Mouse (Mus musculus): ENCODE results near the gene Foxp1. TPM values are rescaled to one million over a fixed set of nuclear protein-coding genes. Genes with fewer than 3 reads are reported as not detected.

The Foxp1 gene
- polyA plus RNA-seq, 1 experiment from 2014 or later = 52.4 TPM

DNA sequence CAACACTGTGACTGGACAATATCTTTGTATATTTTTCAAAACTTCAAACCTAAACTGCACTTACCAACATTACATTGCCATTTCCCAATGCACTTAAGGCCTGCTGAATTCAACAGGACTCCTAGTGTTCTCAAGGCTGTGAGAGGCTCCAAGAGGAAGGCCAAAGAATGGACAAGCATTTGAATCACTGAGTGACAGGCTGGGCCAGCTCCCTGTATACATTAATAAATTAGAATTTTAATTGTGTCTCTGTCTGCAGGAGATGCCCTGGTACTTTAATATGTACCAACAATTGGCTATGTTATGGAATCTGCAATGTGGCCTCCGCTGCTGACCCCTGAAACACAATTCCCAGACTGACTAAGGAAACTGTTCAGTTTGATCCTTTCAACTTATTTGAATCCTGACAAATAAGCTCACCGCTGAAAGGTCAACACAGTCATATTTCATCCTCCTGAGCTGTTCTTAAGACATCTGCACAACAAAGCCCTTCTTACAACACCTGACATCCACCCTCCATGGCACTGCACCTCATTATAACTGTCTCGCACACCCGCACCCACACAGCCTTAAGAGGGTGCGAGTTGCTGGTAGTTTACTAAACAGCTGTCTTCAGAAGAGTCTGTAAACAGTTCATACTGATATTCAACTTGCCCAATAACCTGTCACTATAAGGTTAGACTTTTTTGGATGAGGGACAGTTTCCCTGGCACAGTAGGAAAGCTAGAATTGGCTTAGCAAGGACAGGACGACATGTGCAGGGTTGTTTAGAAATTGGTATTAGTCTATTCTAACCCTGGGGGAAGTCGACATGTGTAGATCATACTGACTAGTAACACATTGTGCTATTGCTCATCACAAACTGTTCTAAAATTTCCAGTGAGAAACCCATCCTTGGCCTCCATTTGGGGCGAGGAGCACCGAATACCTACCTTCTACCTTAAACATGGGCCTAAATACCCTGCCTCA, 448.9 kb downstream of the Foxp1 start:
- H3K36me3 ChIP-seq (ENCODE audit: control insufficient read depth, insufficient read depth, low read length) = peaks cover 3% of the 10 kb centered on the region; the same call in 1 of the 2 replicates
- ATAC-seq (ENCODE audit: low read depth) = no peak
- no peak overlapping the region for H3K4me3 ChIP-seq (ENCODE audit: low read depth, low read length)
- no peaks in the 10 kb centered on the region for H3K4me1 ChIP-seq (ENCODE audit: control insufficient read depth, insufficient read depth, low read length)
- no peaks in the 10 kb centered on the region for H3K27me3 ChIP-seq (ENCODE audit: control insufficient read depth, insufficient read depth, low read length)
- no peak overlapping the region for H3K27ac ChIP-seq (ENCODE audit: low read depth, low read length)
- 58% methylated on average over 9 of the region's 9 CpGs for WGBS
- H3K4me2 ChIP-seq (ENCODE audit: low read depth, low read length) = no peak overlapping the region
- no peaks in the 10 kb centered on the region for H3K9me3 ChIP-seq (ENCODE audit: control insufficient read depth, low read length)
- H3K9ac ChIP-seq (replicated peaks; ENCODE audit: low read depth, low read length) = no peak overlapping the region

DNA sequence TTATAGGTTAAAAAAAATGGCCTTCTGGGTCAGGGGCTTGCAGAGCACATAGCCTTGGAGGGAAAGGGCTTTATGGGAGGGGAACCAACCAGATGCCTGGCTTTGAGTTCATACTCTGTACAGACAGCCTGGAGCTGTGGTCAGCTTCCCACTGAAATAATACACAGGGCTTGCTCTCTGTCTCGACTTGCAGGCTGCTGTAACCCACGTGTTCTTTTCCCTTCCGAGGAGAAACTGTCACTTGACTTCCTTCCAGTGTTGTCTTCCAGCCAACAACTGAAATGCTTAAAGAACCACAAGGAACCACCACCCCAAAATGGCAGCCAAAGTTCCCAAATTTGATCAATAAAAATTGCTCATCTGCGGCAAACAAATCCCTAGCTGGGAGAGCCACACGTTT, 451.8 kb downstream of the Foxp1 start:
- 79% methylated on average over 5 of the region's 5 CpGs for WGBS
- no peaks in the 10 kb centered on the region for H3K4me1 ChIP-seq (ENCODE audit: control insufficient read depth, insufficient read depth, low read length)
- no peaks in the 10 kb centered on the region for H3K9me3 ChIP-seq (ENCODE audit: control insufficient read depth, low read length)
- H3K9ac ChIP-seq (replicated peaks; ENCODE audit: low read depth, low read length) = no peak overlapping the region
- H3K27ac ChIP-seq (ENCODE audit: low read depth, low read length) = no peak overlapping the region
- no peak for ATAC-seq (ENCODE audit: low read depth)
- H3K4me3 ChIP-seq (ENCODE audit: low read depth, low read length) = no peak overlapping the region
- no peaks in the 10 kb centered on the region for H3K27me3 ChIP-seq (ENCODE audit: control insufficient read depth, insufficient read depth, low read length)
- H3K36me3 ChIP-seq (ENCODE audit: control insufficient read depth, insufficient read depth, low read length) = peaks cover 3% of the 10 kb centered on the region; the same call in 1 of the 2 replicates
- H3K4me2 ChIP-seq (ENCODE audit: low read depth, low read length) = no peak overlapping the region

DNA sequence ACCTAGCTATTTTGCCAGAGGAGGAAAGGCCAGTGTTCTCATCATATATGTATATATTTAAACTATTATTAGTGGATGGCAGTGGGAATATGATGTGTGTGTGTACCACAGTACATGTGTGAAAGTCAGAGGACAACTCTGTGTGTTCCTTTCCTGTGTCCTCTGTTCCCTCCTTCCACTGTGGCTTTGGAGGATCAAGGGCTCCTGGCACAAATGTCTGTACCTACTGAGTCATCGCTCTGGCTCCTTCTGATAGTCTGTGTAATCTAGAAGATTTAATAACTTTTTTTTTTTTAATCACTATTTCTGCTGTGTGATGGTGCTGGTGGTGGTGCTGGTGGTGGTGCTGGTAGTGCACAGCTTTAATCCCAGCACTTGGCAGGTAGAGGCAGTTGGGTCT, 452.8 kb downstream of the Foxp1 start:
- Histone ChIP-seq H3K27me3 (ENCODE audit: control insufficient read depth, insufficient read depth, low read length) (no peaks in the 10 kb centered on the region), H3K4me3 (ENCODE audit: low read depth, low read length) (no peak overlapping the region), H3K27ac (ENCODE audit: low read depth, low read length) (no peak overlapping the region), H3K9ac (replicated peaks; ENCODE audit: low read depth, low read length) (no peak overlapping the region), H3K4me1 (ENCODE audit: control insufficient read depth, insufficient read depth, low read length) (no peaks in the 10 kb centered on the region), H3K36me3 (ENCODE audit: control insufficient read depth, insufficient read depth, low read length) (no peaks in the 10 kb centered on the region), H3K9me3 (ENCODE audit: control insufficient read depth, low read length) (no peaks in the 10 kb centered on the region), H3K4me2 (ENCODE audit: low read depth, low read length) (no peak overlapping the region)
- 100% methylated on average over 1 of the region's 1 CpGs for WGBS
- ATAC-seq (ENCODE audit: low read depth) = no peak

DNA sequence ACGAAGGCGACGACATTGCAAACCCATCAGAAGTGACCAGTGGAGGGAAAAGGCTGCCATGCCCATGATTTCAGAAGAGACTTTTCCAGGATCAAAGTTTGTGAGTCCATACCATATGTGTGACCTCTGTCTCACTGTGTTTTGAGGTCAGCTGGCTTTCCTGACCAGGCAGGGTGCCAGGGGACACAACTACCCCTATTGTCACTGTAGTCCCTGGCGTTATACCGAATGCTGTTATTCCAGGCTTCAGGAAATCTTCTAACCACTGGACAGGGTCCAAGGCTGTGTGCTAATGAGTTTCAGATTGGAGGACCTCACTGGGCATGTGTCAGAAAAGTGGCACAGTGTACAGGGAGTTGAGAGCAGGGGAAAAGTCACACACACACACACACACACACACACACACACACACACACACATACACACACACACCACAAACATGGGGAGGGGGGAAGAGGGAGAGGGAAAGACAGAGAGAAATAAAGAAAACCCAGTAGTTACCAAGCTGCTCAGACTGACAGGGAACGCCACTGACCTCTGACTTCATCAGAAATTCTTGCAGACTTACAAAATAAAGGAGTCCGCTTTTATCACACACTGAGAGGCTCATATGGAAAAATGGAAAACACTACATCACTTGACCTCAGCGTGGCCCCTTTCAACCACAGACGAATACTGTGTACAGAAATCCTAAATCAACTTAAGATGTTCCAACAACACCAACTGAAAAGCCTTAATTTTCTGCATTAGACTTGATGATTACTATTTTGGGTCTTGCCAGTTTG, 456.8 kb downstream of the Foxp1 start:
- Histone ChIP-seq H3K4me3 (ENCODE audit: low read depth, low read length) (no peak overlapping the region), H3K9ac (replicated peaks; ENCODE audit: low read depth, low read length) (no peak overlapping the region), H3K27me3 (ENCODE audit: control insufficient read depth, insufficient read depth, low read length) (no peaks in the 10 kb centered on the region), H3K9me3 (ENCODE audit: control insufficient read depth, low read length) (no peaks in the 10 kb centered on the region), H3K27ac (ENCODE audit: low read depth, low read length) (no peak overlapping the region), H3K36me3 (ENCODE audit: control insufficient read depth, insufficient read depth, low read length) (no peaks in the 10 kb centered on the region), H3K4me2 (ENCODE audit: low read depth, low read length) (no peak overlapping the region), H3K4me1 (ENCODE audit: control insufficient read depth, insufficient read depth, low read length) (no peaks in the 10 kb centered on the region)
- ATAC-seq (ENCODE audit: low read depth) = no peak
- 56% methylated on average over 9 of the region's 9 CpGs for WGBS

DNA sequence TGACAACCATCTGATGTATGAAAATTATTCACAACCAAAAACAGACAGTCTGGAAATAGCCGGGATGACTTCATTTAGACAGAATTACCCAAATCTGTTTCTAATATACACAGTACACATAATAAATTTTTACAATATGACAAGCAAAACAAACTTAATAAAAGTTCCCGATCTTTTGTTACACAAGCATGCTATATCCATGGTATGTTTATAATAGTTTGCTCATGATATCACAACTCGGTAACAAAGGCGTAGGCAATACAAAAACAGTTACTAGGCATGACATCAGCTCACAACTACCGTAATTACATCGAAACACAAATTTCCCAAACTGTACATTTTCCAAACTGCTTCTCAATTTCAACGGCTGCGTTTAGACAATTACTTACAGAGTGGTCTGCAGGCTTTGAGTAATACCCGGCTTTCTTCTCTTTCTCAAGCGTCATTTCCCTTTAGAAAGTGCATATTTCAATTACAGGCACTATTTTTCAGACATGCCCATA, 458.5 kb downstream of the Foxp1 start:
- Histone ChIP-seq H3K4me2 (ENCODE audit: low read depth, low read length) (no peak overlapping the region), H3K36me3 (ENCODE audit: control insufficient read depth, insufficient read depth, low read length) (no peaks in the 10 kb centered on the region), H3K4me3 (ENCODE audit: low read depth, low read length) (no peak overlapping the region), H3K9ac (replicated peaks; ENCODE audit: low read depth, low read length) (no peak overlapping the region), H3K4me1 (ENCODE audit: control insufficient read depth, insufficient read depth, low read length) (no peaks in the 10 kb centered on the region), H3K9me3 (ENCODE audit: control insufficient read depth, low read length) (no peaks in the 10 kb centered on the region), H3K27me3 (ENCODE audit: control insufficient read depth, insufficient read depth, low read length) (no peaks in the 10 kb centered on the region), H3K27ac (ENCODE audit: low read depth, low read length) (no peak overlapping the region)
- 88% methylated on average over 10 of the region's 10 CpGs for WGBS
- ATAC-seq (ENCODE audit: low read depth) = no peak

DNA sequence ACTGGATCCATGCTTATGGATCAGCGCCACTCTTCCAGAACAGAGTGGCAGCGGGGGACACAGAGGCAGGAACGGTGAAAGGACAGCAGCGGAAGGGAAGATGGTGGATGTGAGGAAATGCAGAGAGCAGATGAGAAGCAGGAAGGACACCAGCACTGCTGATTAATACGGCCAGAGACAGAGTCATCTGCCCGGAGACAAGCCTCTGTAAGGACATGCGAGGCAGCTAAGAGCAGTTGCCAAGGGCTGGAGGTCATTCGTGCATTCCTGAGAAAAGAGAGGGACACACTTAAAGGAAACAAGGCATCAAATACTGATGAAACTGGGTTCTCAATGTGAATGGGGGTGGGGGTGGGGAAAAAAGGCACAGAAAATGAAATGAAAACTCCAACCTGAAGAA, 459.6 kb downstream of the Foxp1 start:
- 90% methylated on average over 8 of the region's 8 CpGs for WGBS
- Histone ChIP-seq H3K4me3 (ENCODE audit: low read depth, low read length) (no peak overlapping the region), H3K27me3 (ENCODE audit: control insufficient read depth, insufficient read depth, low read length) (no peaks in the 10 kb centered on the region), H3K4me2 (ENCODE audit: low read depth, low read length) (no peak overlapping the region), H3K27ac (ENCODE audit: low read depth, low read length) (no peak overlapping the region), H3K9ac (replicated peaks; ENCODE audit: low read depth, low read length) (no peak overlapping the region), H3K4me1 (ENCODE audit: control insufficient read depth, insufficient read depth, low read length) (no peaks in the 10 kb centered on the region), H3K36me3 (ENCODE audit: control insufficient read depth, insufficient read depth, low read length) (no peaks in the 10 kb centered on the region), H3K9me3 (ENCODE audit: control insufficient read depth, low read length) (no peaks in the 10 kb centered on the region)
- no peak for ATAC-seq (ENCODE audit: low read depth)

DNA sequence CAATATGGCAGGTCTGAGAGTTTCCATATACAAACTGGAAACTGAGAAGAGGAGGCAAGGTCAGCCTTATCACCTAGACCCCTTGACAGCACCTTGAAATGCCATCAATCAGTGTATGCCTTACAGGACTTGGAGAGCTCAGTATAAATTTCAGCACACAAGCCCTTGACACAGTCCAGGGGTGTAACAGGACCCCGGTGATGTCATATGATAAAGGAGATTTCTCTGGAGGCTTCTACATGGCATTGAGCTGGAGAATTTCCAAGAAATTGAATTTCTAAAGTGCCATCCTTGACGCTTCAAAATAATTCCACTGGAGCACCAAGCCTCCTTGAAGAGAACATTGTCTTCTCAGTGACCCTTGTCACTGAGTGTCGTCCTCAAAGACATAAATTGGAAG, 463.8 kb downstream of the Foxp1 start:
- WGBS = 65% methylated on average over 3 of the region's 3 CpGs
- no peak for ATAC-seq (ENCODE audit: low read depth)

DNA sequence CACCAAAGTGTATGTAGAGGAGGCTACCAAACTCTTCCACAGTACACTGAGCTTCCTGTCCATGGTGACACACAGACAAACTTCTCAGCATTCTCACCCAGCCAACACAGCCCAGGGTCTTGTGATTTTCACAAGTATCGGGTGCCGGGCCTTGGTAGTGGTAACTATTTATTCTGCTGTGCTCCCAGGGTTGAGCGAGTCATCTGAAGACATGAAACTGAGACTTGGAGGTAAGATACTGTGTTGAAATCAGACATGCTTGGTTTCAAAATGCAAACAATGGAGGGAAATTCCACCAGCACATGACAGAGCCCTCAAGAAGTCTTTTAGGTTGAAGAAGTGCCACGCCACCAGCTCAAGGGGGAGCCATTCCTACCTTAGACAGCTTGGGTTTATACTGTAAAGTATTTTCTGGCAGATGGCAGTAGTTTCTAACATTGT, 465.4 kb downstream of the Foxp1 start:
- Histone ChIP-seq H3K27ac (ENCODE audit: low read depth, low read length) (no peak overlapping the region), H3K4me2 (ENCODE audit: low read depth, low read length) (no peak overlapping the region), H3K27me3 (ENCODE audit: control insufficient read depth, insufficient read depth, low read length) (no peaks in the 10 kb centered on the region), H3K9ac (replicated peaks; ENCODE audit: low read depth, low read length) (no peak overlapping the region), H3K9me3 (ENCODE audit: control insufficient read depth, low read length) (no peaks in the 10 kb centered on the region), H3K36me3 (ENCODE audit: control insufficient read depth, insufficient read depth, low read length) (no peaks in the 10 kb centered on the region), H3K4me1 (ENCODE audit: control insufficient read depth, insufficient read depth, low read length) (no peaks in the 10 kb centered on the region), H3K4me3 (ENCODE audit: low read depth, low read length) (no peak overlapping the region)
- 94% methylated on average over 4 of the region's 4 CpGs for WGBS
- ATAC-seq (ENCODE audit: low read depth) = no peak

More for the DNA sequence above, 463.8 kb downstream of the Foxp1 start:
- Histone ChIP-seq H3K27me3 (ENCODE audit: control insufficient read depth, insufficient read depth, low read length) (no peaks in the 10 kb centered on the region), H3K4me1 (ENCODE audit: control insufficient read depth, insufficient read depth, low read length) (no peaks in the 10 kb centered on the region), H3K27ac (ENCODE audit: low read depth, low read length) (no peak overlapping the region), H3K9ac (replicated peaks; ENCODE audit: low read depth, low read length) (no peak overlapping the region), H3K4me3 (ENCODE audit: low read depth, low read length) (no peak overlapping the region), H3K36me3 (ENCODE audit: control insufficient read depth, insufficient read depth, low read length) (no peaks in the 10 kb centered on the region), H3K4me2 (ENCODE audit: low read depth, low read length) (no peak overlapping the region), H3K9me3 (ENCODE audit: control insufficient read depth, low read length) (no peaks in the 10 kb centered on the region)

DNA sequence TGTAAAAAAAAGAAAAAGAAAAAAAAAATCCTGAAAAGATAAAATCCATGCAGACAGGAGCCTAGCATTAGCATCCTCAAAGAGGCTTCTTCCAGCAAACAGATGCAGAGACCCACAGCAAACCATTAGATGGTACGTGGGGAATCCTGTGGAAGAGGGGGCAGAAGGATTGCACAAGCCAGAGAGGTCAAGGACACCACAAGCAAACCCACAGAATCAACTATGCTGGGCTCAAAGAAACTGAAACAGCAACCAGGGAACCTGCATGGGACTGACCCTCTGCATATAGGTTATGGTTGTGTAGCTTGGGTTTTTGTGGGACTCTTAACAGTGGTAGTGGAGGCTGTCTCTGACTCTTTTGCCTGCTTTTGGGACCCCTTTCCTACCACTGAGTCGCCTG, 466.1 kb downstream of the Foxp1 start:
- no peak for ATAC-seq (ENCODE audit: low read depth)
- Histone ChIP-seq H3K27me3 (ENCODE audit: control insufficient read depth, insufficient read depth, low read length) (no peaks in the 10 kb centered on the region), H3K4me1 (ENCODE audit: control insufficient read depth, insufficient read depth, low read length) (no peaks in the 10 kb centered on the region), H3K9ac (replicated peaks; ENCODE audit: low read depth, low read length) (no peak overlapping the region), H3K4me3 (ENCODE audit: low read depth, low read length) (no peak overlapping the region), H3K4me2 (ENCODE audit: low read depth, low read length) (no peak overlapping the region), H3K36me3 (ENCODE audit: control insufficient read depth, insufficient read depth, low read length) (no peaks in the 10 kb centered on the region), H3K9me3 (ENCODE audit: control insufficient read depth, low read length) (no peaks in the 10 kb centered on the region), H3K27ac (ENCODE audit: low read depth, low read length) (no peak overlapping the region)
- WGBS = 83% methylated on average over 2 of the region's 2 CpGs
